Comparison of ENCODE assay signal across 22 mouse cellular contexts in the genomic region with DNA sequence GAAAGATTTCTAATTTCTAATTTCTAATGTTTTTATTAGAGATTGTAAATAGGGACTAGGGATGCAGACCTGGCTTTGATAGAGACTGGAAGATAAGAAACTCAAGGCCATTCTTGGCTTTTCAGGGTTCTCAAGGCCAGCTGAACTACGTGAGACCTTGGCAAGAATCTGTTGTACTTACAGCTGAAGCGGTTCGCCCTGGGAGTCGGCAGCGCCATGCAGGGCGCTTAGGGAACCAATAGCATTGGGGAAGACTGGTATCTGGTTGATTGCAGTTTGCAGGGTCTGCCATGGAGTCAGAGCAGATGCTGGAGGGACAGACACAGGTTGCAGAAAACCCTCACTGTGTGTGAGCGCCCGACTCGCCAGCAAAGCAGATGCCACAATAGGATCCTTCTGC. TPM values are rescaled to one million over a fixed set of nuclear protein-coding genes. Genes with fewer than 3 reads are reported as not detected.
A peak's percentile ranks its signal among the peaks of the same experiment; 100 is the strongest.
DNase-seq lines count a peak whose midpoint lies in the region; ATAC-seq lines count a peak whose summit lies in the region.
"Had no signal": no experiment of that assay in that cellular context is flagged by ENCODE, and none has a peak within 500 bp of the region (broad histone marks: within the 10 kb centered on the region; RNA-seq: fewer than 3 reads in every experiment).

No protein-coding gene starts in this region.

- no peak overlapping the region for H3K4me3 ChIP-seq in forebrain, embryonic 15.5 days
- H3K4me3 ChIP-seq: embryonic facial prominence, embryonic 10.5 days; embryonic facial prominence, embryonic 12.5 days; forebrain, embryonic 13.5 days had no signal

- no peaks in the 10 kb centered on the region for H3K9me3 ChIP-seq in forebrain, embryonic 15.5 days
- H3K9me3 ChIP-seq: embryonic facial prominence, embryonic 10.5 days; embryonic facial prominence, embryonic 12.5 days; forebrain, embryonic 13.5 days; G1E had no signal

- no peak overlapping the region for H3K27ac ChIP-seq in forebrain, embryonic 15.5 days (replicated peaks)
- H3K27ac ChIP-seq: embryonic facial prominence, embryonic 10.5 days; embryonic facial prominence, embryonic 12.5 days; forebrain, embryonic 13.5 days had no signal

- peaks cover 4% of the 10 kb centered on the region for H3K4me1 ChIP-seq in forebrain, embryonic 15.5 days

- WGBS in forebrain, embryonic 15.5 days: 95% methylated on average over 9 of the region's 9 CpGs

- H3K9ac ChIP-seq in forebrain, embryonic 15.5 days (replicated peaks): no peak overlapping the region
- H3K9ac ChIP-seq: embryonic facial prominence, embryonic 12.5 days; forebrain, embryonic 13.5 days had no signal

- peak; percentile 9 for DNase-seq in adrenal gland, postnatal 25 days
- DNase-seq in adrenal gland, postnatal 4 days (ENCODE audit: low spot score in 2 of 2): no peak
- peak; percentile 58 for DNase-seq in ovary, adult 18-20 months (ENCODE audit: low spot score)
- no peak for DNase-seq in ovary, postnatal 14 days (ENCODE audit: low spot score)
- DNase-seq in A20 (ENCODE audit: low read depth, low spot score): peak; percentile 7
- DNase-seq: adrenal gland, adult 8-10 months; B cell, adult 2 months; cerebellum, adult 11-12 months; cerebellum, adult 2 months; cerebellum, adult 9-10 months; cerebellum, postnatal 10 days; cerebellum, postnatal 25 days had no signal

- no peaks in the 10 kb centered on the region for H3K27me3 ChIP-seq in forebrain, embryonic 15.5 days
- H3K27me3 ChIP-seq: CH12.LX; embryonic facial prominence, embryonic 12.5 days; Patski had no signal

- H3K36me3 ChIP-seq in forebrain, embryonic 15.5 days: no peaks in the 10 kb centered on the region
- H3K36me3 ChIP-seq: embryonic facial prominence, embryonic 10.5 days; embryonic facial prominence, embryonic 12.5 days; G1E had no signal

- H3K4me2 ChIP-seq in forebrain, embryonic 15.5 days (replicated peaks): no peak overlapping the region
- H3K4me2 ChIP-seq: embryonic facial prominence, embryonic 12.5 days; forebrain, embryonic 13.5 days had no signal

- no peak for ATAC-seq in forebrain, embryonic 15.5 days (replicated peaks)
- ATAC-seq: activated CD4-positive, CD25-positive, alpha-beta regulatory T cell, adult 4 months; CD4-positive, CD25-positive, alpha-beta regulatory T cell, adult 4 months; forebrain, embryonic 13.5 days; forebrain, embryonic 16.5 days; Patski had no signal

RNA-seq across cellular contexts. Expression of gene Hmox1, which starts 14.6 kb away (rescaled TPM):
- total RNA-seq in adrenal gland, postnatal 25 days (2021): 26.3 and 44.3 TPM in 2 replicates
- 10 to 100 TPM; 37.8 to 41.5 TPM for total RNA-seq in adrenal gland, postnatal 4 days (2021)
- 8.4 and 9.1 TPM in 2 replicates for polyA plus RNA-seq in forebrain, embryonic 15.5 days (2015; fragmentation: Nextera tagmentation; extraction: Ambion mirVana)

RNA-seq across cellular contexts. Expression of gene Mcm5, which starts 30.5 kb away (rescaled TPM):
- 24.2 and 26.3 TPM in 2 replicates for total RNA-seq in adrenal gland, postnatal 25 days (2021)
- total RNA-seq in adrenal gland, postnatal 4 days (2021): 10 to 100 TPM; 49.7 to 62.0 TPM
- polyA plus RNA-seq in forebrain, embryonic 15.5 days (2015; fragmentation: Nextera tagmentation; extraction: Ambion mirVana): 69.7 and 79.8 TPM in 2 replicates

RNA-seq across cellular contexts. Expression of gene Tom1, which starts 45.3 kb away (rescaled TPM):
- total RNA-seq in adrenal gland, postnatal 25 days (2021): 36.1 and 45.9 TPM in 2 replicates
- 10 to 100 TPM; 26.1 to 31.0 TPM for total RNA-seq in adrenal gland, postnatal 4 days (2021)
- polyA plus RNA-seq in forebrain, embryonic 15.5 days (2015; fragmentation: Nextera tagmentation; extraction: Ambion mirVana): 14.4 and 20.7 TPM in 2 replicates

Comparison
In these comparisons a context has a peak if more than half of its experiments do, and no peak if none do; other contexts are left out.
1. DNase-seq: peak in adrenal gland, postnatal 25 days (single experiment), ovary, adult 18-20 months (single experiment) and A20 (single experiment); none in adrenal gland, postnatal 4 days (0 of 2) and ovary, postnatal 14 days (single experiment).